Mouse (Mus musculus) heart, embryonic 13.5 days (tissue): ENCODE data around the gene Col6a2. TPM values are rescaled to one million over a fixed set of nuclear protein-coding genes. Genes with fewer than 3 reads are reported as not detected.
A peak's percentile ranks its signal among the peaks of the same experiment; 100 is the strongest.

ENCODE experiments used
- ATAC-seq: fragments of 200-750 bp; cut with Nextera tagmentation; 2 replicates; pipeline ENCODE4 v1.8.0; 2017; ENCODE audit warnings: moderate TSS enrichment; ENCODE audit not compliant: insufficient number of reproducible peaks, low FRiP score, low TSS enrichment; ENCODE audit errors: extremely low read depth
- H3K27ac ChIP-seq: fragments of 300-500 bp; sonication (generic); replicated peaks from 2 replicates; pipeline ENCODE4 v1.5.1; 2015; ENCODE audit warnings: moderate library complexity, mild to moderate bottlenecking, inconsistent platforms
- H3K27me3 ChIP-seq: fragments of 300-500 bp; sonication (generic); replicated peaks from 2 replicates; pipeline ENCODE4 v1.6.1; 2015; ENCODE audit warnings: mild to moderate bottlenecking, inconsistent platforms
- H3K36me3 ChIP-seq: fragments of 300-500 bp; sonication (generic); 2 replicates; pipeline ENCODE4 v1.6.1; 2015; ENCODE audit warnings: mild to moderate bottlenecking, inconsistent platforms
- H3K4me1 ChIP-seq: fragments of 300-500 bp; sonication (generic); 2 replicates; pipeline ENCODE4 v1.6.1; 2015; ENCODE audit warnings: inconsistent platforms
- H3K4me2 ChIP-seq: fragments of 300-500 bp; sonication (generic); 2 replicates; pipeline ENCODE4 v1.6.1; 2015; ENCODE audit warnings: inconsistent platforms, mild to moderate bottlenecking, moderate library complexity
- H3K4me3 ChIP-seq: fragments of 300-500 bp; sonication (generic); 2 replicates; pipeline ENCODE4 v1.5.1; 2015; ENCODE audit warnings: moderate library complexity, mild to moderate bottlenecking, inconsistent platforms
- H3K9ac ChIP-seq: fragments of 300-500 bp; sonication (generic); 2 replicates; pipeline ENCODE4 v1.6.1; 2015; ENCODE audit warnings: inconsistent platforms, mild to moderate bottlenecking, moderate library complexity
- H3K9me3 ChIP-seq: fragments of 300-500 bp; sonication (generic); 2 replicates; pipeline ENCODE4 v1.6.1; 2016; ENCODE audit warnings: inconsistent platforms
- WGBS: fragments of 180-500 bp; shearing (Covaris S2); methylation state at CpG from one replicate; pipeline ENCODE4 v1.1.7; 2015; ENCODE audit warnings: mixed read lengths; 5-methylcytosine and 5-hydroxymethylcytosine counted together
- polyA plus RNA-seq: library from polyadenylated mRNA; unstranded; fragments of >200 nt; fragmentation: Nextera tagmentation; extraction: Ambion mirVana; gene quantifications from 2 replicates; pipeline ENCODE4 v1.2.1, GENCODE M21; 2015

The Col6a2 gene
- polyA plus RNA-seq, 1 experiment from 2014 or later, result 51.6 TPM

- no peaks in the 10 kb centered on the region for H3K9me3 ChIP-seq
- ATAC-seq, result no peak
- H3K4me1 ChIP-seq, result peaks cover 39% of the 10 kb centered on the region
- 3% methylated on average over 1 of the region's 1 CpGs for WGBS
- no peaks in the 10 kb centered on the region for H3K36me3 ChIP-seq
- H3K27ac ChIP-seq, result peak overlapping the region; percentile 89
- H3K9ac ChIP-seq, result no peak overlapping the region
- no peak overlapping the region for H3K4me2 ChIP-seq
- H3K27me3 ChIP-seq, result 0 out of 2 replicates have a peak, but pooled peaks cover 4% of the 10 kb centered on the region
- no peak overlapping the region for H3K4me3 ChIP-seq
These were observed 37.2 kb downstream of the Col6a2 start for GRCm38 (mm10) chr10:76586190-76586589.

GRCm38 (mm10) chr10:76584138-76584537 lies 39.3 kb downstream of the Col6a2 start:
- peak overlapping the region; percentile 74 for H3K27ac ChIP-seq
- H3K4me1 ChIP-seq, result peaks cover 29% of the 10 kb centered on the region
- H3K27me3 ChIP-seq, result 0 out of 2 replicates have a peak, but pooled peaks cover 4% of the 10 kb centered on the region
- peak; percentile 9; the same call in 1 of the 2 replicates for ATAC-seq
- WGBS, result 14% methylated on average over 10 of the region's 10 CpGs
- H3K4me2 ChIP-seq, result peak overlapping the region; percentile 58
- H3K4me3 ChIP-seq, result peak overlapping the region; percentile 27
- H3K9ac ChIP-seq, result peak overlapping the region; percentile 71
- H3K9me3 ChIP-seq, result no peaks in the 10 kb centered on the region
- H3K36me3 ChIP-seq, result no peaks in the 10 kb centered on the region

GRCm38 (mm10) chr10:76576920-76577319 lies 46.5 kb downstream of the Col6a2 start:
- no peaks in the 10 kb centered on the region for H3K36me3 ChIP-seq
- H3K9ac ChIP-seq, result no peak overlapping the region
- peaks cover 5% of the 10 kb centered on the region; the same call in 1 of the 2 replicates for H3K4me1 ChIP-seq
- no peak overlapping the region for H3K4me3 ChIP-seq
- H3K9me3 ChIP-seq, result no peaks in the 10 kb centered on the region
- no peak overlapping the region for H3K27ac ChIP-seq
- no peaks in the 10 kb centered on the region for H3K27me3 ChIP-seq
- WGBS, result 49% methylated on average over 7 of the region's 7 CpGs
- no peak for ATAC-seq
- no peak overlapping the region for H3K4me2 ChIP-seq

GRCm38 (mm10) chr10:76575374-76575773 lies 48.1 kb downstream of the Col6a2 start, which contains the start of gene Ftcd:
Gene Ftcd (plus strand): TSS chr10:76575648.
- no peaks in the 10 kb centered on the region for H3K9me3 ChIP-seq
- H3K27me3 ChIP-seq, result no peaks in the 10 kb centered on the region
- H3K36me3 ChIP-seq, result no peaks in the 10 kb centered on the region
- no peak within 1 kb of the TSS for H3K4me2 ChIP-seq
- H3K4me3 ChIP-seq, result no peak within 1 kb of the TSS
- no peak within 1 kb of the TSS for H3K27ac ChIP-seq
- 84% methylated on average over 3 of the region's 3 CpGs for WGBS
- ATAC-seq, result no peak
- peaks cover 5% of the 10 kb centered on the region; the same call in 1 of the 2 replicates for H3K4me1 ChIP-seq
- H3K9ac ChIP-seq, result no peak within 1 kb of the TSS

GRCm38 (mm10) chr10:76572151-76572550 lies 51.3 kb downstream of the Col6a2 start:
- Histone ChIP-seq H3K27ac (no peak overlapping the region), H3K27me3 (no peaks in the 10 kb centered on the region), H3K4me3 (no peak overlapping the region), H3K9ac (no peak overlapping the region), H3K4me2 (no peak overlapping the region), H3K9me3 (no peaks in the 10 kb centered on the region), H3K36me3 (no peaks in the 10 kb centered on the region), H3K4me1 (peaks cover 5% of the 10 kb centered on the region; the same call in 1 of the 2 replicates)
- ATAC-seq, result no peak
- WGBS, result 71% methylated on average over 3 of the region's 3 CpGs

GRCm38 (mm10) chr10:76571070-76571469 lies 52.4 kb downstream of the Col6a2 start:
- H3K27ac ChIP-seq, result no peak overlapping the region
- ATAC-seq, result no peak
- H3K36me3 ChIP-seq, result no peaks in the 10 kb centered on the region
- no peaks in the 10 kb centered on the region for H3K4me1 ChIP-seq
- H3K4me2 ChIP-seq, result no peak overlapping the region
- no peak overlapping the region for H3K9ac ChIP-seq
- H3K9me3 ChIP-seq, result no peaks in the 10 kb centered on the region
- no peak overlapping the region for H3K4me3 ChIP-seq
- no peaks in the 10 kb centered on the region for H3K27me3 ChIP-seq
- 64% methylated on average over 2 of the region's 2 CpGs for WGBS

- Histone ChIP-seq H3K9me3 (no peaks in the 10 kb centered on the region), H3K4me1 (no peaks in the 10 kb centered on the region), H3K4me3 (no peak overlapping the region), H3K27ac (no peak overlapping the region), H3K4me2 (no peak overlapping the region), H3K9ac (no peak overlapping the region), H3K36me3 (no peaks in the 10 kb centered on the region), H3K27me3 (no peaks in the 10 kb centered on the region)
- 88% methylated on average over 22 of the region's 22 CpGs for WGBS
- ATAC-seq, result no peak
These were observed 53.3 kb downstream of the Col6a2 start for GRCm38 (mm10) chr10:76569996-76570685.

- no peaks in the 10 kb centered on the region for H3K27me3 ChIP-seq
- no peak within 1 kb of the TSS for H3K27ac ChIP-seq
- H3K9ac ChIP-seq, result no peak within 1 kb of the TSS
- WGBS, result 88% methylated on average over 10 of the region's 10 CpGs
- no peak within 1 kb of the TSS for H3K4me3 ChIP-seq
- no peaks in the 10 kb centered on the region for H3K4me1 ChIP-seq
- ATAC-seq, result no peak
- no peaks in the 10 kb centered on the region for H3K36me3 ChIP-seq
- H3K4me2 ChIP-seq, result no peak within 1 kb of the TSS
- H3K9me3 ChIP-seq, result no peaks in the 10 kb centered on the region
These were observed 61.5 kb downstream of the Col6a2 start, which contains the start of gene Spatc1l for GRCm38 (mm10) chr10:76561972-76562371. Gene Spatc1l (plus strand): TSS chr10:76562272.

- no peak overlapping the region for H3K4me2 ChIP-seq
- H3K4me1 ChIP-seq, result no peaks in the 10 kb centered on the region
- H3K27ac ChIP-seq, result no peak overlapping the region
- H3K9me3 ChIP-seq, result no peaks in the 10 kb centered on the region
- H3K9ac ChIP-seq, result no peak overlapping the region
- WGBS, result 85% methylated on average over 5 of the region's 5 CpGs
- peaks cover 67% of the 10 kb centered on the region for H3K36me3 ChIP-seq
- no peak overlapping the region for H3K4me3 ChIP-seq
- ATAC-seq, result no peak
- no peaks in the 10 kb centered on the region for H3K27me3 ChIP-seq
These were observed 69.4 kb downstream of the Col6a2 start for GRCm38 (mm10) chr10:76554061-76554460.

GRCm38 (mm10) chr10:76551556-76551955 lies 71.9 kb downstream of the Col6a2 start:
- no peak overlapping the region for H3K4me3 ChIP-seq
- H3K4me1 ChIP-seq, result no peaks in the 10 kb centered on the region
- WGBS, result 83% methylated on average over 3 of the region's 3 CpGs
- no peaks in the 10 kb centered on the region for H3K27me3 ChIP-seq
- H3K4me2 ChIP-seq, result no peak overlapping the region
- peaks cover 92% of the 10 kb centered on the region for H3K36me3 ChIP-seq
- H3K9me3 ChIP-seq, result no peaks in the 10 kb centered on the region
- H3K9ac ChIP-seq, result no peak overlapping the region
- no peak overlapping the region for H3K27ac ChIP-seq
- no peak for ATAC-seq

GRCm38 (mm10) chr10:76550458-76550857 lies 73.0 kb downstream of the Col6a2 start:
- no peak for ATAC-seq
- Histone ChIP-seq H3K36me3 (peaks cover 96% of the 10 kb centered on the region), H3K27ac (no peak overlapping the region), H3K9ac (no peak overlapping the region), H3K4me3 (no peak overlapping the region), H3K9me3 (no peaks in the 10 kb centered on the region), H3K27me3 (no peaks in the 10 kb centered on the region), H3K4me2 (no peak overlapping the region), H3K4me1 (no peaks in the 10 kb centered on the region)
- WGBS, result 87% methylated on average over 5 of the region's 5 CpGs

- no peak overlapping the region for H3K4me2 ChIP-seq
- no peaks in the 10 kb centered on the region for H3K9me3 ChIP-seq
- WGBS, result 89% methylated on average over 8 of the region's 8 CpGs
- peaks cover 100% of the 10 kb centered on the region for H3K36me3 ChIP-seq
- no peak overlapping the region for H3K27ac ChIP-seq
- no peak for ATAC-seq
- no peaks in the 10 kb centered on the region for H3K27me3 ChIP-seq
- no peak overlapping the region for H3K4me3 ChIP-seq
- H3K9ac ChIP-seq, result no peak overlapping the region
- H3K4me1 ChIP-seq, result no peaks in the 10 kb centered on the region
These were observed 75.2 kb downstream of the Col6a2 start for GRCm38 (mm10) chr10:76548218-76548617.
